Mouse (Mus musculus) olfactory bulb, adult 2 months (tissue): ENCODE measurements around the gene Rnf19b.

Experiments
- CTCF ChIP-seq: fragments of 200-500 bp; IDR thresholded peaks from 2 replicates; pipeline ENCODE4 v1.5.1; 2012; ENCODE audit warnings: low read depth, mild to moderate bottlenecking, low read length, moderate library complexity; ENCODE audit not compliant: insufficient read depth
- POLR2A ChIP-seq: fragments of 200-500 bp; IDR thresholded peaks from 2 replicates; pipeline ENCODE4 v1.6.1; 2012; ENCODE audit warnings: mild to moderate bottlenecking, low read depth, low read length, moderate library complexity; ENCODE audit not compliant: insufficient read depth

GRCm38 (mm10) chr4:129031408-129031965 lies 26.6 kb upstream of the Rnf19b start:
- TF ChIP-seq CTCF = no peak
- TF ChIP-seq POLR2A = no peak
